Mouse (Mus musculus) left cerebral cortex, adult 18-20 months (tissue): Measurements from ENCODE around the gene Disp2. TPM values are rescaled to one million over a fixed set of nuclear protein-coding genes. Genes with fewer than 3 reads are reported as not detected.

Experiments used
- DNase-seq, 2 experiments: peaks; one replicate each; pipeline ENCODE4 v3.0.0; 2021 to 2022; ENCODE audit warnings: low spot score in 2 of 2, mixed read lengths in 1 of 2
- total RNA-seq, 2 experiments: library from RNA; stranded (reverse); gene quantifications; 2 replicates each; pipeline ENCODE4 v1.2.3; 2021

Gene Disp2
- total RNA-seq, 2 experiments from 2014 or later, result 184 to 206 TPM

- DNase-seq, result no peak
Observed at GRCm38 (mm10) chr2:118838330-118838729, 58.8 kb downstream of the Disp2 start.

- no peak for DNase-seq
Observed at GRCm38 (mm10) chr2:118841186-118841585, 61.7 kb downstream of the Disp2 start.

- no peak for DNase-seq
Observed at GRCm38 (mm10) chr2:118841774-118842173, 62.3 kb downstream of the Disp2 start.

GRCm38 (mm10) chr2:118844427-118844826, 64.9 kb downstream of the Disp2 start:
- DNase-seq, result no peak

GRCm38 (mm10) chr2:118846246-118846645, 66.7 kb downstream of the Disp2 start:
- DNase-seq, result no peak

- DNase-seq, result no peak
Observed at GRCm38 (mm10) chr2:118851756-118852155, 72.2 kb downstream of the Disp2 start.

Other genes with a start within 250 kb of the Disp2 start
- gene Bmf, start 230.0 kb upstream of the Disp2 start, total RNA-seq, result 1 to 10 TPM; 1.8 TPM
- 1 to 10 TPM; 1.0 to 1.1 TPM for gene Bub1b, start 181.5 kb upstream of the Disp2 start, total RNA-seq
- gene Pak6, start 116.4 kb upstream of the Disp2 start, total RNA-seq, result 10 to 100 TPM; 79.7 to 86.4 TPM
- 10 to 100 TPM; 27.5 to 33.7 TPM for gene Ankrd63, start 75.8 kb upstream of the Disp2 start, total RNA-seq
- 1 to 10 TPM; 3.0 to 3.1 TPM for gene Plcb2, start 51.3 kb upstream of the Disp2 start, total RNA-seq
- gene Inafm2, start 34.0 kb upstream of the Disp2 start, total RNA-seq, result 10 to 100 TPM; 48.7 to 49.6 TPM
- gene Ccdc9b, start 17.1 kb upstream of the Disp2 start, total RNA-seq, result 1 to 10 TPM; 4.4 to 4.8 TPM
- gene Phgr1, start 7.0 kb upstream of the Disp2 start, total RNA-seq, result not detected
- gene Knstrn, start 34.3 kb downstream of the Disp2 start, total RNA-seq, result 1 to 10 TPM; 1.5 to 1.7 TPM
- gene Ivd, start 82.2 kb downstream of the Disp2 start, total RNA-seq, result 10 to 100 TPM; 63.1 to 68.5 TPM
- gene Bahd1, start 120.7 kb downstream of the Disp2 start, total RNA-seq, result 10 to 100 TPM; 53.2 to 61.6 TPM
- gene Chst14, start 146.8 kb downstream of the Disp2 start, total RNA-seq, result 1 to 10 TPM; 1.8 to 2.9 TPM
- 10 to 100 TPM; 47.4 to 48.4 TPM for gene Ccdc32, start 249.7 kb downstream of the Disp2 start, total RNA-seq